Mouse (Mus musculus) retina, embryonic 14.5 days (tissue): ENCODE results near the gene Rnf144b.
A peak's percentile ranks its signal among the peaks of the same experiment; 100 is the strongest.

ENCODE experiments used
- DNase-seq: peaks from one replicate; pipeline ENCODE4 v3.0.0-alpha.2; 2015; ENCODE audit warnings: low spot score

Gene Rnf144b

GRCm38 (mm10) chr13:47182366-47182765, 59.9 kb downstream of the Rnf144b start:
- no peak for DNase-seq

- DNase-seq, result no peak
Observed at GRCm38 (mm10) chr13:47183033-47183730, 60.7 kb downstream of the Rnf144b start.

GRCm38 (mm10) chr13:47183771-47184170, 61.3 kb downstream of the Rnf144b start:
- DNase-seq, result no peak

GRCm38 (mm10) chr13:47187836-47188235, 65.4 kb downstream of the Rnf144b start:
- DNase-seq, result no peak

DNA sequence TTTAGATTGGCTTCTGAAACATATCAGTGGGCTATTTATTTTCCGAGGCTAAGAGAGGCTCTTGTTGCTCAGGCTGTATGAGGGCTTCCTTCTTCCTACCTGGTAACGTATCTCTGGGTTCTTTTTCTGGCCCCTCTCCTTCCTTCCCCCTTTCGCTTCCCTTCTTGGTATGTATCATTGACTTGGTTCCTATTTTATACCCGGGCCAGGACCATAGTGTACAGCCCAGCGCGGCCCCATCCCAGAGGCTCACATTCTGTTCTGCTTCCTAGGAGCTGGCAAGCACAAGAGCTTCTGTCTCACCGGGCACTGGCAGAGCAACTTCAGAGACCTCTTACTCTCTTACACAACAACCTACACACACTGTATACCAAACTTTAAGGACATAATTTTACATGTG, 67.5 kb downstream of the Rnf144b start:
- no peak for DNase-seq

DNA sequence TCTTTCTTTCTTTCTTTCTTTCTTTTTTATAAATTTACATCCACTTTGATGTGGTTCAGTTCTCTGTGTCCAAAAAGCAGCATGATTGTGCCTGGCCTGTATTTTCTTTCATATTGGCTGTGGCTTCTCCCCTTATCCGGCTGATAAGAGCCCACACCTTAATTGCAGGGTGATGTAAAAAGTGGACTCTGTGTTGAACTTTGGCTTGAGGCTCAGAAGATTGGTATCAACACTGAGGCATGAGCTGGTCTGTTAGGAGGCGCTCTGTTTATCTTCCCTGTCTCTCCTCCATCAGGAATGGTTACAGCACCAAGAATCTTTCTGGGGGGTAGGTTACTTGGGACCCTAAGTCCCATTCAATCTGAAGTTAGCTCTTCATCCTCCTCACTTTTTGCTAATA, 69.7 kb downstream of the Rnf144b start:
- no peak for DNase-seq

- no peak for DNase-seq
Observed at GRCm38 (mm10) chr13:47192771-47193170, 70.3 kb downstream of the Rnf144b start.

GRCm38 (mm10) chr13:47193326-47194153, 71.1 kb downstream of the Rnf144b start:
- peak; percentile 66 for DNase-seq

DNA sequence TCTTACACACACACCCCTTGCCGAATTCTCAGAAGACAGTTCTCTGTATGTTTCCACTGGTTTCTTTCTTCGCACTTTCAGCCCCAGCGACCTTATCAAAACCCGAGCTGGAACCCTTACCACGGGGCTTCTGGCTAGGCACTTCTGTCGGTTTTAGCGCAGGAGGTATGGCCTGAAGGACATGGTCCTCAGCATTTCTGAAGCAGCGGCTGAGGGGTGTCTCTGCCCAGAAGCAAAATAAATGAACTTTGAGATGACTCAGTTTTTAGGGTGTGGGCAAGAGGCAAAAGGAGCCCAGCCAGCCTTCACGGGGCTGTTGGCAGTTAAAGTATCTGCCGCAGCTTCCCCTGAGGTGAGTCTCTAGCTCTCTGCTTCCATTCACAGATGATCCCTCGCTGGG, 72.2 kb downstream of the Rnf144b start:
- peak; percentile 21 for DNase-seq

DNA sequence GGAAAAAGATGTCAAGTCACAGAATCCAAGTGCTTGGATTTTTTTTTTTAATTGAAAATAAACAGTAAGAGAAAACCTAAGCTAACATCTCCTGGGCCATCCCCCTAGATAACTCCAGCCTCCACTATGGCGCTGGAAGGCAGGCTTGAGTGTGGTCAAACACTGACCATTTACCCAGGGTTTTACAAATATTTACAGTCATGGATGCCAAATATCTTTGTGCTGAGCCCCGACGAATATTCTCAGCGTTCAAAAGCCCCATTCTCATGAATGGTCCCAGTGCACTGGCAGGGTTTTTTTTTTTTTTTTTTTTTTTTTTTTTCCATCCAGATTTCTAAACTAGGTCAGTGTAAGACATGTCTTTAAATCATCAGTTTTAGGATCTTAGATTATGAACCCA, 73.0 kb downstream of the Rnf144b start:
- no peak for DNase-seq

GRCm38 (mm10) chr13:47200011-47200670, 77.7 kb downstream of the Rnf144b start:
- DNase-seq, result no peak

DNA sequence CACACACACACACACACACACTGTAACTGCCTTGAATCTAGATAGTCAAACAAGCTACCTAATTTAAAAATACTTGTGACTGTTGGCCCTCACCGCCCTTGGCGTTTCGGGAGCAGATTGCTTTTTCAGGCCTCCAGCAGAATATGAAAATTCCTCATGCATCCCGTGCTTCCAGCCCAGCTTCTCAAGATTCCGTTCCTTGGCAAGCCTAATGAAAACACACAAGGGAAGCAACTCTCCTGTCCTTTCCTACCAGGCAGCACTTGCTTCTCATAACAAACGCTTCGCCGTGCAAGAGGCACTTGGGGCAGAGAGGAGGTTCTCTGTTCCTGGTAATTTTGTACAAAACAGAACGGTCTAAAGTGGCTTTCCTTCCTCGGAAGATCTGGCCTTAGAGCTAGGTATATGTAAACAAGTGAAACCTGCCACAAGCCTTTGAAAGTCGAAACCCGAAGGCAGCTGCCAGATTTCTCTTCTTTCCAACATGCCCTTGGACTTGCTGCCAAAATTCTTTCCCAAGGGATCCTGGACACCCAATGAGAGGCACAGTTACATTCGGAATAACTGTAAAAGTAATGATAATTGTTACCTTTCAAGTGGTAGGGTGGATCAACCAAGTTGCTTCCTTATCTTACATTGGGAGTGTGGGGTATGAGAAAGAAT, 79.6 kb downstream of the Rnf144b start:
- DNase-seq, result no peak

- no peak for DNase-seq
Observed at GRCm38 (mm10) chr13:47210496-47210895, 88.0 kb downstream of the Rnf144b start.

DNA sequence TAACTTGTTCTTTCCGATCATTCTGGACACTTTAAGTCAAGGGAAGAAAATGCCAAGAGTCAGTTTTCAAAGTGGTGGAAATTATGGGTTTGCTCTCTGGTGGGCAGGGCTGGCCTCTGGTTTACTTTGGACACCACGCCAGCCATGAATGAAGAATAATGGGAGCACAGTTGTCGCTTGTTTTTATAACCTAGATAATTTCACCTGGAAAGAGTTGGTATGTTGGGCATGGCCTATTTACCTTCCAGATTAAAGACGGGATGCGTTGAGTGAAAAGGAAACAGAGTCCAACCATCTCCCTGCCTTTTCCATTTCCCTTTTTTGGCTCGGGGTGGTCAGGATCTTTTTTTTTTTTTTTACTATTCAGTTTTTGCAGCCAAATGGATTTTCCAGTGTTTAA, 88.5 kb downstream of the Rnf144b start:
- no peak for DNase-seq

DNA sequence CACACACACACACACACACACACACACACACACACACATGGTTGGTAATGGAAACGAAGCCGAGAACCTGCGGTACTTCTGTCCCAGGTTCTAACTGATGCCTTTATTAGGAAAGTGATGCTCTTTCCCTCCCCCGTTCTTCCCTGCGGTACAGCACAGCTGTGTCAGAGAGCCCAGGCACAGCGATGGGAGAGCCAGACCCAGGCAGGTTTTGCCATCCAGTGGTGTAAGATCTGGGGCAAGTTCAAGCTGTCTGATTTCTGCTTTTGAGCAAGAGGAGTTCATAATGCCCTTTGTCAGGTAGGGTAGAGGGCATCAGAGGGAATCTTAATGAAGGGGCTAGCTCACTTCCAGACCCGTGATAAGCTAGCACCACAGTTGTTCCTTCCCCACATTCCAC, 89.1 kb downstream of the Rnf144b start:
- no peak for DNase-seq

DNA sequence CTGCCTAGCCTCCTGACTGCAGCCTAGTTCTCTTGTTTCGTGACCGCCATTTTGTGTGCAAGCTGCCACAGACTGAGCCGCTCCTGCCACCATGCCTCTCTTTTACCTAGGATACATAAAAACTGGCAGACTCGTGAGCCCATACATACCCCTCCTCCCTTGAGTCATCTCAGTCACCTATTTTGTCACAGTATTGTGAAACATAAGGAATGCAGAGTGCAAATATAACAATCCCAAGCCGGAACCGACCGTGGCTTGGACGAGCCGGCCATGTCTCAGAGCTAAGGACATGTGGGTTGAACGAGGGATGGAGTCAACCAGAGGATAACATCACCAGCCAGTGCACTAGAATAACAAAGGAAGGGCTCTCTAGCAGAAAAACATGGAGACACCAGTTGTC, 91.4 kb downstream of the Rnf144b start:
- no peak for DNase-seq

- DNase-seq, result no peak
Observed at GRCm38 (mm10) chr13:47214895-47215294, 92.4 kb downstream of the Rnf144b start.

DNA sequence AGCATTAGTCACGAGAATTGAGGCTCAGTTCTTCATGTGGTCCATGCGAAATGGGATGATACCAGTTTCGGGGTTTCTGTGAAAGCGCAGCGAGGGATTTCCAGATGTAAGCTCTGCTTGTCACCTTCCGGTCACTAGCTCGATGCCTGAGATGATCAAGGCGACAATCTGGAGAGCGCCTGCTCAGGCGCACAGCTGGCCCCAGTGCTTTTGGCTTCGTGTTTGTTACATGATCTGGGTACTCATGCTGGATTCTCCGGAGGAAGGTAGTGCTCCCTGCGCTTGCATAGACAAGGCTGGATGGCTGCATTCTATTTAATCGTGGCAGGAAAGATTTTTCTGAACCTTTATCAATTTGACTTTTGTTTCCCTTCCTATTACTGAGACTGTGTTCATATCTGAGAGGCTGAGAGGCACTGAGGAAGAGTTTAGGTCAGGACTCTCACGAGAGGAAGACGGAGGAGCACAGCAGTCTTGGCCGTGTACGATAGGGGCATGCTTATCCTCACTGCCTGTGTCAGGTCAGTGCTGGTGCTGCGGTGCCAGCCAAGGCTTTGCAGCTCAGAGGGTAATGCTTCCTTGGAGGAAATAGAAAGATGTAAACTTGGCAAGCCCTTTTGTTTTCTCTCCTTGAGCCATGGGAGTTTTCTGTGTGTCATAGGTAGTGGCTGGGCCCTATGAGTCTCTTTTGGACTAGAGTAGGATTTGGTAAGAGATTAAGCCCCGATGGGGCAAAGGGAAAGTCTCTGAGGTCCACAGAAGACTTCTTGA, 93.5 kb downstream of the Rnf144b start:
- no peak for DNase-seq

DNA sequence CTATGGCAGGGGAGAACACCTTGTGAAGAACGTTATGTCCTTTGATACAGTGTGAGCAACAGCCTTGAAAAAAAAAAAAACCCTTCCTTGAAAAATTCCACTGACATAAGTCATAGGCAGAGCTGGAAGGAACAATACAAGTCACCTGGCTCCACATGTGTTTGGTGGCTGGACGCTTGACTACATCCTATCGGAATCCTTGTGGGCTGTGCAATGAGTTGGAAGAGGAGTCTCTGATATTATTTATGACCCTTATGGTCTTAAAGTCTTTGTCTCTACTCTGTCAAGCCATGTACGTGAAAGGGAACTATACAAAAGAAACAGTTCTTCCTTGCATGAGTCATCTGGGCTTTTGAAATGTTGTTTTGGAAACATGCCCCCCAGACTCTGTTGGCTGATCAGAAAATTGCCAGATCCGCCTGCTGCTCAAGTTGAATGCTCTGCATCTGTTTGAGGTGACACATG, 94.7 kb downstream of the Rnf144b start:
- DNase-seq, result no peak

DNA sequence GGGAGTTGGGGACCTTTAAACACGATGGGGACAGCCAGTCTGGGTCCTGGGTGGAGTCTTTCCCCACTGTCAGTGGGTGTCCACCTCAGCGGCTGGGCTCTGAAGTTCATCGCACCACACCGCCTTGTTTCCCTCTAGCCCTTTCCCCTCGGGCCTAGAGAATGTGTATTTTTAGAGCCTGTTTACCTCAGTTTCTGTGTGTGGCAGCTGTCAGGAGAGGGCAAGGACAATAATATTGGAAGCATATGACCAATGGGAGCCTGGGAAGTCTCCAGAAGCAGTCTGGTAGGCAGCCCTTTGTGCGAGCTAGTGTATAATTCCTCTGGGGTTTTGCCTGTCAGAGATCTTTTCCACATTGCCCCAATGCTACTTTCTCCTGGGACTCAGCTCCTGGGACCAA, 95.9 kb downstream of the Rnf144b start:
- DNase-seq, result no peak

- no peak for DNase-seq
Observed at GRCm38 (mm10) chr13:47220426-47220825, 98.0 kb downstream of the Rnf144b start.
